Mouse (Mus musculus) liver, adult 2 months (tissue): Measurements from ENCODE around the gene Gm3005. TPM values are rescaled to one million over a fixed set of nuclear protein-coding genes. Genes with fewer than 3 reads are reported as not detected.
"Not testable (repeated sequence)": the region's sequence is repeated elsewhere in the genome, so short reads cannot be mapped to it uniquely, and the experiment has no call there.

Experiments
- DNase-seq: peaks from one replicate; pipeline ENCODE4 v3.0.0-alpha.2; 2011; ENCODE audit warnings: low read depth, low spot score; ENCODE audit errors: extremely low read depth
- H3K27ac ChIP-seq: fragments of 200-500 bp; replicated peaks from 2 replicates; pipeline ENCODE4 v1.5.1; 2012; ENCODE audit warnings: low read depth, mild to moderate bottlenecking, control low read depth, inconsistent platforms, low read length; ENCODE audit not compliant: insufficient read depth
- H3K27me3 ChIP-seq: fragments of 200-500 bp; 2 replicates; pipeline ENCODE4 v1.6.1; 2012; ENCODE audit warnings: mild to moderate bottlenecking, moderate library complexity, low read length, inconsistent platforms; ENCODE audit not compliant: control insufficient read depth, insufficient read depth
- H3K36me3 ChIP-seq: fragments of 200-500 bp; 2 replicates; pipeline ENCODE4 v1.6.1; 2012; ENCODE audit warnings: low read length, inconsistent platforms; ENCODE audit not compliant: control insufficient read depth, insufficient read depth
- H3K4me1 ChIP-seq: fragments of 200-500 bp; 2 replicates; pipeline ENCODE4 v1.6.1; 2011; ENCODE audit warnings: low read length; ENCODE audit not compliant: control insufficient read depth, insufficient read depth
- H3K4me3 ChIP-seq: fragments of 200-500 bp; 2 replicates; pipeline ENCODE4 v1.5.1; 2011; ENCODE audit warnings: low read depth, mild to moderate bottlenecking, control low read depth, low read length, moderate library complexity; ENCODE audit not compliant: insufficient read depth
- H3K79me2 ChIP-seq: fragments of 200-500 bp; 2 replicates; pipeline ENCODE4 v1.6.1; 2012; ENCODE audit warnings: inconsistent platforms, mild to moderate bottlenecking, low read length, moderate library complexity; ENCODE audit not compliant: control insufficient read depth, insufficient read depth
- H3K9ac ChIP-seq: fragments of 200-500 bp; 2 replicates; pipeline ENCODE4 v1.6.1; 2012; ENCODE audit warnings: low read depth, mild to moderate bottlenecking, control low read depth, inconsistent platforms, low read length
- WGBS: fragments of 180-500 bp; shearing (Covaris S2); methylation state at CpG from one replicate; pipeline ENCODE4 v1.1.7; 2018; 5-methylcytosine and 5-hydroxymethylcytosine counted together
- polyA plus RNA-seq: library from polyadenylated mRNA; depleted of rRNA; stranded (reverse); fragments of >200 nt; gene quantifications from 2 replicates; pipeline ENCODE4 v1.2.3, GENCODE M21; 2012; rRNA removed
- total RNA-seq: library from RNA; depleted of rRNA; stranded (reverse); fragments of >200 nt; gene quantifications from 2 replicates; pipeline ENCODE4 v1.2.3, GENCODE M21; 2014; rRNA removed

Gm3005 gene
- total RNA-seq (not detected in 2 replicates), polyA plus RNA-seq (not detected in 2 replicates)

DNA sequence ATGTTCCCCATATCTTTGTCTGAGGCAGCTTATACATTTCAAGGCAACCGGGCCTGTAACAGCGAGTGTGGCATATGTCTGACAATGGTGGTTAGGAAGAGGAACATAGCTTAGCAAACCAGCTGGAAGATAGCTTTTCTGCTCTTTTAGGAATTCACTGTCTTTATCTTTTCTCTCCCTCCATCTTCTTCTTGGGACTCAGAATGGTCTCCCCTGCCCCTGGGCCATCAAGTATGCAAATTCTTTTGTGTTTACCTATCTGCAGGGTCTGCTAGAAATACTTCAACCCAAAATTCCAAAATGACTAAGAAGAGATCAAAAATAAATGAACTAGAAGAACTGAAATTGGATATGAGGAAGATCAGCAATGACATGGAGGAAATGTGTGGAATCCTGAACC, at the start of gene Gm3005:
Gene Gm3005 (plus strand): TSS at position 301 of the 400 bp plus-strand sequence.
- H3K9ac ChIP-seq, H3K27ac ChIP-seq, H3K27me3 ChIP-seq, H3K79me2 ChIP-seq, H3K36me3 ChIP-seq, H3K4me1 ChIP-seq, H3K4me3 ChIP-seq, DNase-seq: not testable (repeated sequence)
- no CpG with 5 or more reads among the region's 2 CpGs for WGBS

DNA sequence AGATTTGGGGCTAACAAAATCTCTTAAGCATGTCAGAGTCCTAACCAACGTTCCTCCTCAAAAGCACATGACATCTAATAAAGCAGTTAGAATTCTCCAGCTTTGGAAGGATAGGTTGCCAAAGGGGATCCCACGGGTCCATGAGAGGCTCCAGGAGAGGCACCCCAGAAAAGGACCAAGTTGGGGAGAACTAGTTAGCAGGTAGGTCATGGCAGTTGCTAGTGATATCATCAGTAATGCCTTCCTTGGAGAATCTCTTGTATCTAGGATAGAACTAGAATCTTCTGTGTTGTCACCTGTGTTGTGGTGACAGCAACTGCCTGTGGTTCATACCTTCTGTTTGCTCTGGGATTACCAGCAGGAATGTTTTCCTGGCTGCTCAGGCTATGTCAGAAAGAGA, 33.1 kb upstream of the Gm3005 start, which contains the start of gene Gm10413:
Gene Gm10413 (plus strand): TSS at position 301 of the 400 bp plus-strand sequence.
- H3K9ac ChIP-seq, H3K27ac ChIP-seq, H3K79me2 ChIP-seq, H3K36me3 ChIP-seq, DNase-seq, H3K27me3 ChIP-seq, H3K4me3 ChIP-seq, H3K4me1 ChIP-seq: not testable (repeated sequence)
- no CpG with 5 or more reads among the region's 2 CpGs for WGBS

GRCm38 (mm10) chr14:3412314-3412713, 15.6 kb upstream of the Gm3005 start, which contains the start of gene Gm10409:
TSS of gene Gm10409 (plus strand) at chr14:3412614.
- not testable (repeated sequence) for H3K9ac ChIP-seq

DNA sequence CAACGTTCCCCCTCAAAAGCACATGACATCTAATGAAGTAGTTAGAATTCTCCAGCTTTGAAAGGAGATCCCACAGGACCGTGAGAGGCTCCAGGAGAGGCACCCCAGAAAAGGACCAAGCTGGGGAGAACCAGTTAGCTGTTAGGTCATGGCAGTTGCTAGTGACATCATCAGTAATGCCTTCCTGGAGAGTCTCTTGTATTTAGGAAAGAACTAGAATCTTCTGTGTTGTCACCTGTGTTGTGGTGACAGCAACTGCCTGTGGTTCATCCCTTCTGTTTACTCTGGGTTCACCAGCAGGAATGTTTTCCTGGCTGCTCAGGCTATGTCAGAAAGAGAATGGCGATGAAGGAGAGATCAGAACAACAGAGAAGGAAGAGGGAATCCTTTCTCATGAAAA, 21.2 kb downstream of the Gm3005 start, which contains the start of gene Gm10408:
Gene Gm10408 (plus strand): TSS at position 301 of the 400 bp plus-strand sequence.
- H3K79me2 ChIP-seq, H3K4me3 ChIP-seq, H3K9ac ChIP-seq, DNase-seq, H3K36me3 ChIP-seq, H3K27me3 ChIP-seq, H3K4me1 ChIP-seq, H3K27ac ChIP-seq: not testable (repeated sequence)
- WGBS: no CpG with 5 or more reads among the region's 3 CpGs

More at GRCm38 (mm10) chr14:3412314-3412713, 15.6 kb upstream of the Gm3005 start, which contains the start of gene Gm10409:
- DNase-seq, H3K79me2 ChIP-seq, H3K4me3 ChIP-seq, H3K27ac ChIP-seq, H3K36me3 ChIP-seq, H3K4me1 ChIP-seq, H3K27me3 ChIP-seq: not testable (repeated sequence)
- WGBS: no CpG with 5 or more reads among the region's 32 CpGs

DNA sequence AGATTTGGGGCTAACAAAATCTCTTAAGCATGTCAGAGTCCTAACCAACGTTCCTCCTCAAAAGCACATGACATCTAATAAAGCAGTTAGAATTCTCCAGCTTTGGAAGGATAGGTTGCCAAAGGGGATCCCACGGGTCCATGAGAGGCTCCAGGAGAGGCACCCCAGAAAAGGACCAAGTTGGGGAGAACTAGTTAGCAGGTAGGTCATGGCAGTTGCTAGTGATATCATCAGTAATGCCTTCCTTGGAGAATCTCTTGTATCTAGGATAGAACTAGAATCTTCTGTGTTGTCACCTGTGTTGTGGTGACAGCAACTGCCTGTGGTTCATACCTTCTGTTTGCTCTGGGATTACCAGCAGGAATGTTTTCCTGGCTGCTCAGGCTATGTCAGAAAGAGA, 206.3 kb downstream of the Gm3005 start, which contains the start of gene Gm3012:
Gene Gm3012 (plus strand): TSS at position 301 of the 400 bp plus-strand sequence.
- WGBS: no CpG with 5 or more reads among the region's 2 CpGs
- not testable (repeated sequence) for H3K27me3 ChIP-seq, H3K27ac ChIP-seq, H3K36me3 ChIP-seq, H3K79me2 ChIP-seq, H3K9ac ChIP-seq, H3K4me3 ChIP-seq, DNase-seq, H3K4me1 ChIP-seq

Other genes with a start within 250 kb of the Gm3005 start
- gene Gm5795, start 239.8 kb upstream of the Gm3005 start, total RNA-seq: not detected in 2 replicates
- not detected in 2 replicates for gene Gm5795, start 239.8 kb upstream of the Gm3005 start, polyA plus RNA-seq
- not detected in 2 replicates for gene D830030K20Rik, start 219.6 kb upstream of the Gm3005 start, total RNA-seq
- gene D830030K20Rik, start 219.6 kb upstream of the Gm3005 start, polyA plus RNA-seq: 0.05 TPM in 1 of 2 replicates, not detected in the other
- not detected in 2 replicates for gene Gm2956, start 95.5 kb upstream of the Gm3005 start, total RNA-seq
- gene Gm2956, start 95.5 kb upstream of the Gm3005 start, polyA plus RNA-seq: not detected in 2 replicates
- gene Gm10413, start 33.0 kb upstream of the Gm3005 start, total RNA-seq: not detected in 2 replicates
- not detected in 2 replicates for gene Gm10413, start 33.0 kb upstream of the Gm3005 start, polyA plus RNA-seq
- not detected in 2 replicates for gene Gm10409, start 15.5 kb upstream of the Gm3005 start, total RNA-seq
- gene Gm10409, start 15.5 kb upstream of the Gm3005 start, polyA plus RNA-seq: not detected in 2 replicates
- gene Gm10408, start 21.3 kb downstream of the Gm3005 start, total RNA-seq: not detected in 2 replicates
- gene Gm10408, start 21.3 kb downstream of the Gm3005 start, polyA plus RNA-seq: not detected in 2 replicates
- not detected in 2 replicates for gene Gm3012, start 206.4 kb downstream of the Gm3005 start, total RNA-seq
- not detected in 2 replicates for gene Gm3012, start 206.4 kb downstream of the Gm3005 start, polyA plus RNA-seq
- gene Gm3020, start 223.9 kb downstream of the Gm3005 start, total RNA-seq: not detected in 2 replicates
- gene Gm3020, start 223.9 kb downstream of the Gm3005 start, polyA plus RNA-seq: not detected in 2 replicates